Mouse (Mus musculus): ENCODE measurements around the gene Nudt14.

The Nudt14 gene

GRCm38 (mm10) chr12:112914527-112914926 lies 27.4 kb downstream of the Nudt14 start:
- no peak for DNase-seq (ENCODE audit: low read depth, low spot score)

- DNase-seq (ENCODE audit: low read depth, low spot score) = no peak
These were observed 28.8 kb downstream of the Nudt14 start for GRCm38 (mm10) chr12:112912951-112913745.

- DNase-seq (ENCODE audit: low read depth, low spot score) = no peak
These were observed 30.2 kb downstream of the Nudt14 start for GRCm38 (mm10) chr12:112911701-112912100.

- DNase-seq (ENCODE audit: low read depth, low spot score) = no peak
These were observed 32.9 kb downstream of the Nudt14 start for GRCm38 (mm10) chr12:112908991-112909390.

GRCm38 (mm10) chr12:112905001-112905400 lies 36.9 kb downstream of the Nudt14 start:
- no peak for DNase-seq (ENCODE audit: low read depth, low spot score)

GRCm38 (mm10) chr12:112903941-112904340 lies 38.0 kb downstream of the Nudt14 start:
- DNase-seq (ENCODE audit: low read depth, low spot score) = no peak

- DNase-seq (ENCODE audit: low read depth, low spot score) = no peak
These were observed 41.3 kb downstream of the Nudt14 start for GRCm38 (mm10) chr12:112900641-112901040.

GRCm38 (mm10) chr12:112898960-112899359 lies 43.0 kb downstream of the Nudt14 start:
- no peak for DNase-seq (ENCODE audit: low read depth, low spot score)

GRCm38 (mm10) chr12:112898351-112898750 lies 43.6 kb downstream of the Nudt14 start:
- DNase-seq (ENCODE audit: low read depth, low spot score) = no peak

GRCm38 (mm10) chr12:112897522-112898212 lies 44.3 kb downstream of the Nudt14 start:
- peak; percentile 38 for DNase-seq (ENCODE audit: low read depth, low spot score)

- DNase-seq (ENCODE audit: low read depth, low spot score) = no peak
These were observed 47.0 kb downstream of the Nudt14 start for GRCm38 (mm10) chr12:112894969-112895368.

- DNase-seq (ENCODE audit: low read depth, low spot score) = no peak
These were observed 47.5 kb downstream of the Nudt14 start for GRCm38 (mm10) chr12:112894303-112894884.

GRCm38 (mm10) chr12:112885465-112885864 lies 56.5 kb downstream of the Nudt14 start:
- DNase-seq (ENCODE audit: low read depth, low spot score) = no peak

Data from CD4-positive, CD25-positive, alpha-beta regulatory T cell, adult 2 months (primary cell).